Mouse (Mus musculus) stomach, postnatal 0 days (tissue): ENCODE data around the gene Tnfaip1.

Experiments
- CTCF ChIP-seq: IDR thresholded peaks from 2 replicates; pipeline ENCODE4 v1.5.1; 2016; ENCODE audit warnings: antibody characterized with exemption, low read depth, mild to moderate bottlenecking, moderate library complexity
- EP300 ChIP-seq: optimal IDR thresholded peaks from 2 replicates; pipeline ENCODE3; 2016; ENCODE audit warnings: antibody characterized with exemption

- no peak for TF ChIP-seq CTCF
- TF ChIP-seq EP300, result no peak
Observed at GRCm38 (mm10) chr11:78535376-78536079, 604 bp downstream of the Tnfaip1 start.
